8 mouse cellular contexts compared by ENCODE assay signal in genomic region chr11:20455085-20455864, GRCm38 (mm10).
DNase-seq lines count a peak whose midpoint lies in the region; ATAC-seq and TF ChIP-seq lines count a peak whose summit lies in the region.

No protein-coding gene starts in this region.

- no peak for TF ChIP-seq POLR2A in cerebellum, adult 2 months (IDR thresholded peaks at IDR 0.05; ENCODE audit: borderline replicate concordance, insufficient read depth, low read length)

- TF ChIP-seq CTCF in cerebellum, adult 2 months (IDR thresholded peaks at IDR 0.05; ENCODE audit: borderline replicate concordance, insufficient read depth, low read depth, low read length): peak; percentile 97
- peak; percentile 99 for TF ChIP-seq CTCF in forebrain, postnatal 0 days (IDR thresholded peaks at IDR 0.05; ENCODE audit: low read depth)
- peak; percentile 99 for TF ChIP-seq CTCF in lung, postnatal 0 days (IDR thresholded peaks at IDR 0.05)

- WGBS in cerebellum, adult 2 months: under 1% methylated on average over 35 of the region's 35 CpGs
- under 1% methylated on average over 35 of the region's 35 CpGs for WGBS in forebrain, postnatal 0 days
- 2% methylated on average over 35 of the region's 35 CpGs for WGBS in lung, postnatal 0 days

- H3K36me3 ChIP-seq in forebrain, postnatal 0 days (ENCODE audit: insufficient read depth): no peaks in the 10 kb centered on the region
- no peaks in the 10 kb centered on the region for H3K36me3 ChIP-seq in lung, postnatal 0 days (ENCODE audit: insufficient read depth, low read length)

- peak overlapping the region; percentile 53 for H3K9ac ChIP-seq in forebrain, postnatal 0 days
- H3K9ac ChIP-seq in lung, postnatal 0 days (replicated peaks; ENCODE audit: low read depth): peak overlapping the region; percentile 13; the same call in 1 of the 2 replicates

- H3K27ac ChIP-seq in cerebellum, adult 2 months (ENCODE audit: insufficient read depth, low read length): no peak overlapping the region
- H3K27ac ChIP-seq in forebrain, postnatal 0 days (ENCODE audit: low read depth, low read length): no peak overlapping the region; the same call in 1 of the 2 replicates
- H3K27ac ChIP-seq in lung, postnatal 0 days (ENCODE audit: low read length): no peak overlapping the region

- H3K4me1 ChIP-seq in cerebellum, adult 2 months (ENCODE audit: control insufficient read depth, insufficient read depth, low read length): no peaks in the 10 kb centered on the region
- H3K4me1 ChIP-seq in forebrain, postnatal 0 days (ENCODE audit: insufficient read depth): no peaks in the 10 kb centered on the region
- peaks cover 8% of the 10 kb centered on the region for H3K4me1 ChIP-seq in lung, postnatal 0 days (ENCODE audit: insufficient read depth, low read depth, low read length)

- ATAC-seq in forebrain, postnatal 0 days: peak; percentile 87
- ATAC-seq in lung, postnatal 0 days: peak; percentile 86

- H3K4me3 ChIP-seq in cerebellum, adult 2 months (replicated peaks; ENCODE audit: insufficient read depth, low read depth, low read length): peak overlapping the region; percentile 89
- H3K4me3 ChIP-seq in forebrain, postnatal 0 days (ENCODE audit: low read depth, low read length): peak overlapping the region; percentile 60
- H3K4me3 ChIP-seq in lung, postnatal 0 days (ENCODE audit: low read depth, low read length): peak overlapping the region; percentile 59

- peak overlapping the region; percentile 97 for H3K4me2 ChIP-seq in forebrain, postnatal 0 days (ENCODE audit: low read depth)
- peak overlapping the region; percentile 98 for H3K4me2 ChIP-seq in lung, postnatal 0 days (replicated peaks; ENCODE audit: low read depth, low read length)

- no peaks in the 10 kb centered on the region for H3K27me3 ChIP-seq in cerebellum, adult 2 months (ENCODE audit: control insufficient read depth, insufficient read depth, low read length)
- no peaks in the 10 kb centered on the region for H3K27me3 ChIP-seq in forebrain, postnatal 0 days (ENCODE audit: insufficient read depth, low read length)
- H3K27me3 ChIP-seq in lung, postnatal 0 days (replicated peaks; ENCODE audit: insufficient read depth, low read length): peaks cover 11% of the 10 kb centered on the region; the same call in 1 of the 2 replicates

- no peak for TF ChIP-seq EP300 in lung, postnatal 0 days (IDR thresholded peaks at IDR 0.05)

- H3K9me3 ChIP-seq in forebrain, postnatal 0 days (ENCODE audit: low read length): no peaks in the 10 kb centered on the region
- H3K9me3 ChIP-seq in lung, postnatal 0 days (ENCODE audit: low read length): no peaks in the 10 kb centered on the region

- peak; percentile 56 for DNase-seq in MEL-GATA-1-ER (ENCODE audit: extremely low read depth, low read depth)
- DNase-seq in cerebellum, adult 2 months: peak; percentile 81 to 91
- peak; percentile 93 for DNase-seq in forebrain, postnatal 0 days
- DNase-seq in heart, postnatal 4 days: peak; percentile 91
- DNase-seq in layer of hippocampus, adult 9-11 months: peak; percentile 59
- peak; percentile 76 for DNase-seq in lung, postnatal 0 days (ENCODE audit: low spot score)
- DNase-seq in ovary, postnatal 14 days (ENCODE audit: low spot score): peak; percentile 85
- DNase-seq in thymus, postnatal 10 days (ENCODE audit: low spot score in 2 of 2): peak; percentile 59 to 90
